Mouse (Mus musculus) kidney, adult 9 months (tissue): ENCODE data around the gene Trnau1ap.
A peak's percentile ranks its signal among the peaks of the same experiment; 100 is the strongest.
"Not testable (repeated sequence)": the region's sequence is repeated elsewhere in the genome, so short reads cannot be mapped to it uniquely, and the experiment has no call there.

Source experiments
- DNase-seq: peaks from one replicate; pipeline ENCODE4 v3.0.0; 2022

Gene Trnau1ap

GRCm38 (mm10) chr4:132295696-132296390 lies 33.5 kb downstream of the Trnau1ap start:
- DNase-seq, result peak; percentile 40

GRCm38 (mm10) chr4:132293682-132294240 lies 35.6 kb downstream of the Trnau1ap start:
- peak; percentile 70 for DNase-seq

GRCm38 (mm10) chr4:132292988-132293387 lies 36.4 kb downstream of the Trnau1ap start:
- DNase-seq, result peak; percentile 72

- DNase-seq, result no peak
Observed at GRCm38 (mm10) chr4:132291624-132292335, 37.6 kb downstream of the Trnau1ap start.

- DNase-seq, result no peak
Observed at GRCm38 (mm10) chr4:132291056-132291455, 38.3 kb downstream of the Trnau1ap start.

GRCm38 (mm10) chr4:132288840-132289239 lies 40.5 kb downstream of the Trnau1ap start:
- not testable (repeated sequence) for DNase-seq

- DNase-seq, result no peak
Observed at GRCm38 (mm10) chr4:132275949-132276348, 53.4 kb downstream of the Trnau1ap start.

- peak; percentile 94 for DNase-seq
Observed at GRCm38 (mm10) chr4:132274156-132274862, 55.0 kb downstream of the Trnau1ap start, which contains the start of gene Taf12. Taf12 (plus strand) TSS chr4:132274375.

- peak; percentile 41 for DNase-seq
Observed at GRCm38 (mm10) chr4:132273166-132273565, 56.2 kb downstream of the Trnau1ap start.

- DNase-seq, result peak; percentile 92
Observed at GRCm38 (mm10) chr4:132269740-132270560, 59.4 kb downstream of the Trnau1ap start.

GRCm38 (mm10) chr4:132268871-132269739 lies 60.2 kb downstream of the Trnau1ap start:
- peak; percentile 30 for DNase-seq

GRCm38 (mm10) chr4:132266835-132267349 lies 62.4 kb downstream of the Trnau1ap start:
- no peak for DNase-seq

- no peak for DNase-seq
Observed at GRCm38 (mm10) chr4:132263313-132263712, 66.0 kb downstream of the Trnau1ap start.

GRCm38 (mm10) chr4:132262358-132262616 lies 67.1 kb downstream of the Trnau1ap start:
- DNase-seq, result no peak
